Mouse (Mus musculus) embryonic fibroblast, embryonic 13.5 days (primary cell): Measurements from ENCODE around the gene Dmrtc1b.

Source experiments
- CTCF ChIP-seq: IDR thresholded peaks from 2 replicates; pipeline ENCODE4 v1.5.1; 2011; ENCODE audit warnings: mild to moderate bottlenecking, control low read depth, low read length, moderate library complexity, borderline replicate concordance; ENCODE audit not compliant: insufficient read depth
- POLR2A ChIP-seq: IDR thresholded peaks from 2 replicates; pipeline ENCODE4 v1.6.1; 2011; ENCODE audit warnings: low read depth, mild to moderate bottlenecking, control low read depth, low read length, moderate library complexity

DNA sequence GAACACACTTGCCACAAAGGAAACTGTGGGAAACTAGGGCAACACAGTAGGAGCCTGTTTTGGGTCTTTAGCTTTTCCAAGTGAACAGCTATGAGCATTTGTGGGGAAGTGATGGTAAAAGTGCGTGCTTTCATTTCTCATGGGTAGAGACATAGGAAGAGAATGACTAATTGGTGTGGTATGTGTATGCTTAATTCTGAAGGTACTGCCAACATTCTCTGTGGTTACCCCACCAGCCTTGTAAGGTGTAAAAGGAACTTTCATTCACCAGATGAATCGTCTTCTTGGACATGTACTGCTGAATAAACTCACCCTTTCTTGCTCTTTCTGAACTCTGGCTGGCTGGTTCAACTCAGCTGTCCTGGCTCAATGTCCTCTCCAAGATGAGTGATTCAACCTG lies 41.0 kb upstream of the Dmrtc1b start:
- no peak for TF ChIP-seq CTCF
- TF ChIP-seq POLR2A = no peak
